Mouse (Mus musculus) bone marrow, adult 2 months (tissue): ENCODE measurements at regions not wholly inside any gene's neighbourhood (a gene's known extent, or its start where the extent isn't known, plus 50 kb on each side); places are given as distances from the start of the nearest gene placed in this dataset.
"Not testable (repeated sequence)": the region's sequence is repeated elsewhere in the genome, so short reads cannot be mapped to it uniquely, and the experiment has no call there.

Experiments used
- H3K27ac ChIP-seq: fragments of 200-500 bp; 2 replicates; pipeline ENCODE4 v1.5.1; 2012; ENCODE audit warnings: low read depth, mild to moderate bottlenecking, control low read depth, inconsistent platforms, low read length; ENCODE audit not compliant: control insufficient read depth, poor library complexity, insufficient read depth
- H3K4me1 ChIP-seq: fragments of 200-500 bp; 2 replicates; pipeline ENCODE4 v1.6.1; 2011; ENCODE audit warnings: low read length; ENCODE audit not compliant: control insufficient read depth, insufficient read depth
- H3K4me3 ChIP-seq: fragments of 200-500 bp; replicated peaks from 2 replicates; pipeline ENCODE3; 2011; ENCODE audit warnings: mild to moderate bottlenecking, low read depth, low read length, control low read depth; ENCODE audit not compliant: control insufficient read depth
- CTCF ChIP-seq: fragments of 200-500 bp; IDR thresholded peaks from 2 replicates; pipeline ENCODE4 v1.5.1; 2011; ENCODE audit warnings: low read length, control low read depth; ENCODE audit not compliant: control insufficient read depth, insufficient read depth
- POLR2A ChIP-seq: fragments of 200-500 bp; IDR thresholded peaks from 2 replicates; pipeline ENCODE4 v1.6.1; 2011; ENCODE audit warnings: low read depth, mild to moderate bottlenecking, control low read depth, low read length, borderline replicate concordance; ENCODE audit not compliant: control insufficient read depth
- WGBS: fragments of 180-500 bp; shearing (Covaris S2); methylation state at CpG from one replicate; pipeline ENCODE4 v1.1.7; 2018; 5-methylcytosine and 5-hydroxymethylcytosine counted together

DNA sequence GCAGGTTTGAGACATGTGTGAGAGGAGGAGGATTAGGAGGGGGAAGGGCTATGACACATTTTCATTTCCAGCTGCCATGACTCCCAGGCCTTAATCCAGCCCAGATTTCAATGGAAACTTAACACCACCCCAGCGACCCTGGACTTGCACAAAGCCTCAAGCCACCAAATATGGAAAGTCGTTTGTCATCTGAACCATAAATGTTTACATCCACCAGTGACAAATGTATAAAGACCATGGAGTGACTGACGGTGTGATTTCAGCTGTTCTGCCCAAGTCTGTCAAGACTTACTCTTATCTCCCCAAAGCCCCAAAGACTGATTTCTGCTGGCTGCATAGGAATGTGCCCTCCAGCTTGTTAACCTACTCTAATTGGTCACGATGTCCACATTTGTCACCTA, 855.2 kb downstream of the Ttll7 start:
- 62% methylated on average over 4 of the region's 4 CpGs for WGBS
- TF ChIP-seq CTCF (no peak), POLR2A (no peak)

DNA sequence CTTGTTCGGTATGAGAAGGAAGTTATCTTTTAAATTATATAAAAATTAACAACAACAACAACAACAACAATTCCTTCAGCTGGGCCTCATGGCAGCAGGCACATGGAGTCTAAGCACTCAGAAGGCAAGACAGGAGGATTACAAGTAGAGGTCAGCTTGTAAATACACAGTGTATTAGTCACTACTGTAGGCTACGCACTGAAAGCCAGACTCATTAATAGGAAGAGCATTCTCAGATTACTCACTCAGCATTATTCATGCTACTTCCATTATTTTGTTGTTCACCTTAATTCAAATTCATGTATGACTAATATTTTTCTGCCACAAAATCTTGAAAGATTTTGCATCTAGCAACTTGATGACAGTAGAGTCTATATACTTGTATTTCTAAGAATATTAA, 831.6 kb downstream of the Ttll7 start:
- Histone ChIP-seq H3K4me1 (no peaks in the 10 kb centered on the region), H3K27ac (no peak overlapping the region), H3K4me3 (no peak overlapping the region)
- WGBS, result 89% methylated on average over 2 of the region's 2 CpGs
- no peak for TF ChIP-seq CTCF

More for the DNA sequence above, 855.2 kb downstream of the Ttll7 start:
- Histone ChIP-seq H3K4me3 (no peak overlapping the region), H3K27ac (no peak overlapping the region), H3K4me1 (no peaks in the 10 kb centered on the region)

DNA sequence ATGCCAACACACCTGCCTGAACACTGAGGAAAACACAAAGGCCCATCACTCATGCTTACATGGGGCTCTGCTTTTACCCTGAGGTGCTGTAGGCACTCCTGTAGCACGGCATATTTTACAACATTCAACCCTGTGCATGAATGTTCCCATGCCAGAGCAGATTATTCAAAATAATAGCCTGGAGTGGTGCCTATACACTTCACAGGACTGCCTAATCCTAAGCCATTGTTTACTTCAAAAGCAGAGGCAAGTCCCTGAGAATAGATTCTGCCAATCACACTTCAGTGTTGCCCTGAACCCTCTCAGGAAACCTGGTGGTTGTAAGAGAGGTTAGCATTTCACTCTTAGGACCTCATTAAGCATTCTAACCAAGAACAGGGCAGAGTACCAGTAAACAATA, 828.1 kb downstream of the Ttll7 start:
- no peak overlapping the region for H3K27ac ChIP-seq
- TF ChIP-seq CTCF, result no peak
- TF ChIP-seq POLR2A, result no peak
- no peaks in the 10 kb centered on the region for H3K4me1 ChIP-seq
- H3K4me3 ChIP-seq, result no peak overlapping the region
- 61% methylated on average over 1 of the region's 1 CpGs for WGBS

DNA sequence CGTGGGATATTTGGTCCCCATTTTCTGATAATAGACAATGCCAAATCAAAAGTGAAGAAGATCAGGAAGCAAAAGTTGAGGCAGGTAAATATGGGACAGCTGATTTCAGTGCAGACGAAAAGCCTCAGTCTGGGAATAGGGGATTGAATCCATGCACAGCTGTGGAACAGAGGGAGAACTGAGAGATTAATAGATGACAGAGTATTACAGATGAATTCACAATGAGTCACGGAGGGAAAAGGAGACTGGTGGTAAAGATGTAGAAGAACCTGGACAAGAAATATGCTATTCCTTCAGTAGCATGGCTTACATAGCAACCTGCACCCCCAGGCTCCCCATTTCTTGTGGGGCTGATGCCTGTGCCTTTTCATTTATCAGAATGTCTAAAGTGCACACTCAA, 810.4 kb downstream of the Ttll7 start:
- TF ChIP-seq CTCF, result no peak
- no peak for TF ChIP-seq POLR2A
- 84% methylated on average over 3 of the region's 3 CpGs for WGBS
- no peak overlapping the region for H3K27ac ChIP-seq

DNA sequence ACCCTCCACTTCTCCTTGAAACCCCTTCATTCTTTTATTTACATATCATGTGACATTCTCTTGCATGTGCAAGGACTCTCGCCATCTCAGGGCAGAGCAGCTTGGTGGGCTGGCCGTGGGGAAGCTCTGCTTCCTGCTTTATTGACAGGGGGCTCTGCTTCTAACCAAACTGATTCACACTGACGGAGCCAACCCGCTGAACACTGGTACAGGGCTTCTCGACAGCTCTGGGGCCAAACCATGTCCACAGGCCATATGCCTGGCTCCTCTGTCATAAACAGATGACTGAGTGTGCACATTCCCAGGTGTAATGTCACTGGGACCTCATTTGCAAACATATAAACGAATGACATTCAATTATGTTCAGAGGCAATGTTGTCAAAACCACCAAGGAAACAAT, 800.7 kb downstream of the Ttll7 start:
- Histone ChIP-seq H3K27ac (no peak overlapping the region), H3K4me1 (no peaks in the 10 kb centered on the region), H3K4me3 (no peak overlapping the region)
- WGBS, result 58% methylated on average over 6 of the region's 6 CpGs
- TF ChIP-seq CTCF, result no peak
- TF ChIP-seq POLR2A, result no peak

More for the DNA sequence above, 810.4 kb downstream of the Ttll7 start:
- Histone ChIP-seq H3K4me1 (no peaks in the 10 kb centered on the region), H3K4me3 (no peak overlapping the region)

DNA sequence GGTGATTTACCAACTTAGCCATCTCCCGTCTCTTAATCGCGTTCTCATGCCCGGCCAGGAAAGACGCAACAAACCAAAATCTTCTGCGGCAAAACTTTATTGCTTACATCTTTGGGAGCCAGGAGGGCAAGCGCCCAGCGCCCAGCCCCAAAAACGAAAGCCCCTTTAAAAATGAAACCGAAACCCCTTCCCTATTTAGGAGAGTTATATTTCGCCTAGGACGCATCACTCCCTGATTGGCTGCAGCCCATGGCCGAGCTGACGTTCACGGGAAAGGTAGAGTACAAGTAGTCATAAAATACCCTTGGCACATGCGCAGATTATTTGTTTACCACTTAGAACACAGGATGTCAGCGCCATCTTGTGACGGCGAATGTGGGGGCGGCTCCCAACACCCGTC, 783.3 kb downstream of the Ttll7 start:
- H3K4me3 ChIP-seq, H3K4me1 ChIP-seq, H3K27ac ChIP-seq: not testable (repeated sequence)
- 90% methylated on average over 21 of the region's 21 CpGs for WGBS

DNA sequence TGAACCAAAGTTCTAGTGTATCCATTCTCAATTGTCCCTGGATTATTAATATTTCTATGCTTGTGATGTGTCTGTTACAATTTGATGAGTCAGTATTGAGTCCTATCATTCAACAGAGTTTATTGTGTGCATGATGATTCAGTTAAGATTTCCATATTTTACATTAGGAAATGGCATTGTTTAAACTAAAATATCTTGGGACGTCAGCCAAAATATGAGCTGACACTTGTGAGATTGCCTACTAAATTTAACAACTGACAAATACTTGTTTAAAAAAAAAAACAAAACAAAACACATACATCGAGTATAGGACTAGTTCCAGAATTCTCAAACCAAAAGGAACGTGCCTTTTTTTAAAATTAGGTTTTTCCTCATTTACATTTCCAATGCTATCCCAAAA, 779.0 kb downstream of the Ttll7 start:
- H3K4me1 ChIP-seq, result no peaks in the 10 kb centered on the region
- WGBS, result 80% methylated on average over 3 of the region's 3 CpGs
- TF ChIP-seq CTCF (no peak), POLR2A (no peak)
- H3K4me3 ChIP-seq, result no peak overlapping the region
- no peak overlapping the region for H3K27ac ChIP-seq

DNA sequence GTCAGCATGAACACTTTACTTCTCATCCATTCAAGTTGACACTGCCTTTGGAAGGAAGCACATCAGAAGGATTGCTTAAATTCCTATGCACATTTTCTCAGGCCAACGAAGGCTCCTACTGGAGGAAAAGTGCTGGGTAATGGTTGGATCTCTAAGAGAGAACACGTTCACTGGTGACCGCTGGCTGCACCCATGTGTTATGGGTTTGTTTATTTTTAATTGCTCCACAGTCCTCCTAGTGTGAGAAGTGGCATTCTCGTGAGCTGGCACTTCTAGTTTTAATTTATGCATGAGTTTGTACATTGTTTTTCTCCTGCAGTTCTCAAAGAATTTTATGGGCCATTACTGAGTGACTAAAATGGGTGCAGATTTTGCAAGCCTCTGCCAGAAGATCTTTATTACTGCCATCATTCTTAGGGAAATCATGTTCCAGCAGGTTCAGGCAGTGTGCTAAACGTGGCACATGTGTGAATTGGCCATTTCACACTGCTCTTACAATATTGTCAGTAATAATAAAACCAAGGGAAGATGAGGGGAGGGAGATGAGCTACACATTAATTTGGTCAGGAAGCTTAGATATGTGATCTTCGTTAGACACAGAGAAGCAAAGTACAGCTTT, 731.6 kb downstream of the Ttll7 start:
- H3K4me3 ChIP-seq, result no peak overlapping the region
- H3K27ac ChIP-seq, result no peak overlapping the region
- H3K4me1 ChIP-seq, result no peaks in the 10 kb centered on the region
- 62% methylated on average over 6 of the region's 6 CpGs for WGBS
- no peak for TF ChIP-seq POLR2A
- no peak for TF ChIP-seq CTCF

DNA sequence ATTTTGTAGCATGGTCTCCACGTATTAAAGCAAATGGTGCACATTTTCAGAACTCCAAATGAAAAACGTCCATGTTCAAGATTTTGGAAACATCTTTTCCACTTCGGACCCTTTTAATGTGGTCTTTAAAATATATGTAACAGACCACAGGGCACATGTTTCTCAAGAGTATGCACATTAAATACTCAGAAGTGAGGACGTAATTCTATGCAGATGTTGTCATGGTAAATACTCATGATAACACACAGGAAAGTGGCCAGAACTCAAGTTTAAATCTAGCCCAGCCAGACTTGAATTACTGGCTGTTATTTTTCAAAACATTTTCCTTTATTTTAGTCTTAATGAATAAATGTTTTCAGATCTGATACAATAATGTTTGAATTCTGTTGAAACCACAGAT, 719.7 kb downstream of the Ttll7 start:
- TF ChIP-seq CTCF (no peak), POLR2A (no peak)
- WGBS, result 72% methylated on average over 4 of the region's 4 CpGs
- Histone ChIP-seq H3K4me1 (no peaks in the 10 kb centered on the region), H3K27ac (no peak overlapping the region), H3K4me3 (no peak overlapping the region)
